Mouse (Mus musculus) embryo, embryonic 11 days (tissue): ENCODE measurements around the gene Hoxa5.

Source experiments
- DNase-seq: peaks from one replicate; pipeline ENCODE4 v3.0.0-alpha.2; 2015

Hoxa5 gene

DNA sequence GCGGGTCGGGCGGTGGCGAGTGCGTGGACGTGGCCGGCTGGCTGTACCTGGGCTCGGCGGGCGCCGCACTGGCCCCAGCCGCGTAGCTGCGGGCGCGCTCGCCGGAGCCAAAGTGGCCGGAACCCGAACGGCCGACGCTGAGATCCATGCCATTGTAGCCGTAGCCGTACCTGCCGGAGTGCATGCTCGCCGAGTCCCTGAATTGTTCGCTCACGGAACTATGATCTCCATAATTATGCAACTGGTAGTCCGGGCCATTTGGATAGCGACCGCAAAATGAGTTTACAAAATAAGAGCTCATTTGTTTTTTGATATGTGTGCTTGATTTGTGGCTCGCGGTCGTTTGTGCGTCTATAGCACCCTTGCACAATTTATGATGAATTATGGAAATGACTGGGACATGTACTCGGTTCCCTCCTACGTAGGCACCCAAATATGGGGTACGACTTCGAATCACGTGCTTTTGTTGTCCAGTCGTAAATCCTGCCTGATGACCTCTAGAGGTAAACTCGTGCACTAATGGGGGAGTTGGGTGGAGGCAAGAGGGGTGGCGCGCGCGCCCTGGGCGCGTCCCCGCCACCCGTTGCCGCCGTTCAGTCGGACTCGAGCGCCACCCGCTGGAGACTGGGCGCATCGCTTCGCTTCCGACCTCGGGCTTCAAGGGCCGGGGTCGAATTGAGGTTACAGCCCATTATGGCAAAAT is at the start of gene Hoxa5:
Hoxa5 (minus strand) TSS at position 538 of the 703 bp plus-strand sequence.
- DNase-seq = peak; percentile 92

DNA sequence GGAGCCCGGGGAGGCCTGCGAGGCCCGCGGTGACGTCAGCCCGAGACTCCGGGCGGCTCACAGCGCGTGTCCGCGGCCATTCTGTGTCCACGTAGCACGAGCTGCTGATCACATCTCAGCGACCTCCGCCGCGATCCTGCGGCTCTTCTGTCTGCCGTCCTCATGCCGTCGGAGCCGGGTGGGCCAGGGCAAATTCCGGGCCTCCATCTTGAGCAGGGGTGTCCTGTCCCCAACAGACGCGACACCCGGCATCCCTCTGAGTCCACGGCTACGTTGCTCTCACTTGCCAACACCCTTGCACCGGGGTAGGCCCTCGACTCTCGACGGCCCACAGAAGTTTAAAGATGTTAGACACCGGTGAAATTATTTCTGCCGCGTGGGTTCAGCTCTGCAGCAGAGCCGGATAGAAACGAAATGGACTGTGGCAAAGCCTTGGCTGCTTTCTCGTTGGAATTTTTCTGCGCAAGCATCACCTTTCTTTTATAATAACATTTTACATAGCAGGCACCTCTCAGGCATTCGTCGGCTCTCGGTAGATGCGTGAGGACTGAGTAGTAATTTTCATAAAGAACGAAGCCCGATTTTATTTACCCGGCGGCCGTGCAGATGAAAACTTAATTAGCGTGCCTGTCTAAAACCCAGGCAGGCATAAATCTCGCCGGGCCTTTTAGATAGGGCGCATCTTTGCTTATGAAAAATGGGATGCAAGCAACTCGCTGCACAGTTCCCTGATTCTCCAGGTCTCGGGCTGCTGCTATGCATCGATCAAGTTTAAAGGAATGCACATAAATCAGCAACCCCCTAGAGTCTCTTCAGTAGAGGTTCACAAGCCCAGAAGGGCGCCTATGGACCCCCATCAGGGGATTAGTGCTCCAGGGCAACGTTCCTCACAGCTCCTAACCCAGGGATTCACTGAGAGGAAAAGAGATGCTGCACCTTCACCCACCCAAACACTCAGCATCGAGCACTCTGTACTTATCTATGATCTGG is 49.4 kb upstream of the Hoxa5 start:
- DNase-seq = no peak

DNA sequence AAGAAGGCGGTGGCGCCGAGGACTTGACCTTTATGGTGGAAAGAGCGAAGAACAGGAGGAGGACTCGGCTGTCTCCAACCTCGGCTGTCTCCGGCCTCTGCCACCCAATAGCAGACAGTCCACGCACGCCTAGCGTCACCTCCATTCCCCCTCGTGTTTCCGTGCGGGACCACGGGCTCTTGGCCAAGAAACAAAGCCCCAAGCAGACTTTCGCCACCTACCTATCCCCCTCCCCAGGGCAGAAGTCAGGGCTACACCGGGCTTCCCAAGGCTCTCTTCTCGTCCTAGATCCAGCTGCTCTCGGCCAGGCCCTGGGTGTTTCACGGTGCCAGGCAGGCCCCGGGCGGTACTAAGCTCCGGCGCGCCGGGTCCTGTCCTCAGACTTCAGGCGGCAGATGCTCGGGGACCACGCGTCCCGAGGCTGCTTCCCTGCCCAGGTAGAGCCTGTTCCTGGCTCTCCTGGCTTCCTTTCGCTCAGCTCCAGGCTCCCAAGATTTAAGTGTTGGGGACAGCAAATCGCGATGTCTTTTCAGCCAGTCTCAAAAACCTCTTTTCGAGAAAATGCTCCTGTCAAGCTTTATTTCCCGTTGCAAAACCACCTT is 48.5 kb upstream of the Hoxa5 start:
- DNase-seq = no peak

DNA sequence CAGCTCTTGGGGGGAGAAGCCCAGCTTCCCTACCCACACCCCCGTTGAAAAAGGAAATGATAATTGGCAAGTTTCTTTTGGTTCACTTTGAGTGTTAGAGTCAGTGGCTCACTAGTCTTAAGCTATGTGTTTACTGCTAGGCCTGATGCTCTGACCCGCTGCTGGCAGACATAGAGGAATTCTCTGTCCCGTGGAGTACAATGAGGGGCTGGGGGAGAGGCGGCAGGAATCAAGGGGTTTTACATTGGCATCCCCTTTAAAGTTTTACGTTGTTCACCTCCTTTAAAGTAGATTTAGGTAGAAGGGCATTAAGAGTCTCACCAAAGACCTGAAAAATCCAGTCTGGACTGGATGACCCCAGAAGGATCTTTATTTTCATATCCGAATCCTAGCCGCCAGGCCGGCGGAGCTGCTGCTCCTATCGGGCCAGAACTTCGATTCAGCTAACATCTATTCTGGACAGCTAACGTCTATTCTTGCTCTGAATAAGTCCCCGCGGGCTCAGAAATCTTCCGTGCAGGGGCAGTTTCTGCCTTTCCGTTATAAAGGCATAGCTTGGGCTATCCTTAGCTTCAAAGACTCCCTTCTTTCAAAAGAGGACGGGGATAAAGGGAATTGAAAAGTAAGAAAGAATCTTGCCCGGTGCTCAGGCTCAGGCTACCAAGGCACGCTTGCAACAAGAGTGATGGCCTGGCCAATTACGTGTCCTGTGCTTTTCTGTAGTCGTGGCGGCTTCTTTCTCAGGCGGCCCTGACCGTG is 47.8 kb upstream of the Hoxa5 start:
- DNase-seq = no peak

DNA sequence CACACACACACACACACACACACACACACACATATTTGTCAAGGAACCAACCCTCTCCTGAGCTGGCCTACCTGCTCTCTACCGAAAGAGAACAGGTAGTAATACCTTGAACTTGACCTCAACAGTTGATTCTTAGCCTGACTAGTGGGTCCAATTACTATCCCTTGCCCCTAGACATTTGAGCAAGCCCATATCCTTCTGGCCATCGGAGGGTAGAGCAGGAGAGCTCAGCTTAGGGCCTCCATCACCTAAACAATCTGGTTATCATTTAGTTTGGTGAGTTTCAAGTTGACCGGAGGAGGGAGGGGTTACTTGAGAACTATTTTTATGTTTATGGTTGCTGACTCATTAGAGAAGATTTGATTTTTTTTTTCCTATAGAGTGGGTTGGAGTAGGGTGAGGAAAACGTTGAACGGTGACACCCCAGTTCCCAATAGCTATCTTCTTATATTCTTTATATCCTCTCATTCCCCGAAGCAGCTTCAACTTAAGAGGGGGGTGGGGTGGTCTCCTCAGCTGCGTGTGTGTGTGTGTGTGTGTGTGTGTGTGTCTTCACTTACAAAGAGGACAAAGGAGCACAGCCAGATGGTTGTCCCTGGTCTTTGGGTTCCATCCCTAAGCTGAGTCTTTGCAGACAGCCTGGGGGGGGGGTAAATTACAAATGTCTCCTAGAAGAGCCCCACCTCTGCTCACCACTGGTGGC is 46.9 kb upstream of the Hoxa5 start:
- DNase-seq = no peak

DNA sequence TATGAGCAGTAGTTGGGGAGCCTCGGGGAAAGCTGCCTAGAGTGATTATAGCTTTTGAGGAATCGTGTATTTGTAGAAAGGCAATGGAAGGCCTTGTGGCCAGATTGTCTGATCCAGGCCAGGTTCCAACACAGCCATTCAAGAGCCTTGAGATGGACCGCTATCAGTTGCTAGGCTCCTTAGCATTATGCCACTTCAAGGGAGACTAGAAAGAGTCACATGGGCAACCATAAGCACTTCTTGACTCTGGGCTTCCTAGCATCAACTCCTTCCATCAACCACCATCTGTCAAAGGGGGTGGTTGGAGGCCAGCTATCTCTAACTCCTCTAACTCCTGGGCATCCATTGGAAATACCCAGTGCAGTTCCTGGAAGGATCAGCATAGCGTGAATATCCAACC is 45.4 kb upstream of the Hoxa5 start:
- DNase-seq = no peak

DNA sequence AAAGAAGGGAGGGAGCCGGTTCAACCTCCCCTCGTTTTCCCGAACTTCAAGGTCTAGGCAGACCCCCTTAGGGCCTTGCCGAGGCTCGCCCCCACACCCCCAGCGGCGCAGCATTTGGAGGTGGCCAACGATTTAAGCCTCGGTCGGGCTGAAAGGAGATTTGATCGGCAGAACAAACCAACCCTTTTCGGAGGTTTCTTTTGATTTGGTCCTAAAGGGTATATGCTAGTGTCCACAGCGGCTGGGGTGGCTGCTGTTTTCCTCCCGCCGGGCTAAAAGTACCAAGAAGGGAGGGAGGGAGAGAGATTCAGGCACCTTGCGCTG is 45.0 kb upstream of the Hoxa5 start:
- DNase-seq = no peak

DNA sequence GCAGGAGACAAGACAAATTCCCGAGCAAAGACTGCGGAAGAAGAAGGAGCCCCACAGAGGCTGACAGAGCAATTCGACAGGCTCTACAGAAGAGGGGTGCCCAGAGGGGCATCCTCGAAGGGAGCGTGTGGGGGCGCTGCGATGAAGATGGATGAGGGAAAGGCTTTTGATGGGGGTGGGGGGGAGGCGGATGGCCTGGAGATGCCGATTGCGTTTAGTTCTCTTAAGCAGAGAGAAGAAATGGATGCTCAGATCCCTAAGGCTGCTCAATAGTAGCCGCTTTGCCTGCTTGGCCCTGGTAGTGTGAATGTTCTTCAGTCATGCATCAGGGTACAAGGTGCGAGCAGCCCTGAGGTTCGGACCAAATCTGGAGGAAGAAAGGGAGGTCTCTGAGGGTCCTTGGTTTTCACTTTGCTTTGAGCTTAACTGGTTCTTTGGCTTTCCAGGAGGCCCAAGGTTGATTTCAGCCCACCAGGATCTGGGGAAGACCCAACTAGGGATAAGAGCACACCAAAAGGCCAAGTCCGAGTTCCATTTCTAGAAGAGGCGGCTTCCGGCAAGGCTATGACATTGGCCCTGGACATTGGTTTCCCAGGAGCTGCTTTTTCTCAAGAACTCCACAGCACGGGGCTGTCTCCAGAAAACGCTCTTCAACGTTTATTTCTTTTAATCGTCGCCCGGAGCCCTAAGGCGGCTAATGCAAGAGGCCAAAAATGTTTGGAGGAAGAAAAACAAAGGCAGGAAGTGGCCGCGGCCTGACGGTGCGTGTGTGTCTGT is 44.4 kb upstream of the Hoxa5 start:
- no peak for DNase-seq

DNA sequence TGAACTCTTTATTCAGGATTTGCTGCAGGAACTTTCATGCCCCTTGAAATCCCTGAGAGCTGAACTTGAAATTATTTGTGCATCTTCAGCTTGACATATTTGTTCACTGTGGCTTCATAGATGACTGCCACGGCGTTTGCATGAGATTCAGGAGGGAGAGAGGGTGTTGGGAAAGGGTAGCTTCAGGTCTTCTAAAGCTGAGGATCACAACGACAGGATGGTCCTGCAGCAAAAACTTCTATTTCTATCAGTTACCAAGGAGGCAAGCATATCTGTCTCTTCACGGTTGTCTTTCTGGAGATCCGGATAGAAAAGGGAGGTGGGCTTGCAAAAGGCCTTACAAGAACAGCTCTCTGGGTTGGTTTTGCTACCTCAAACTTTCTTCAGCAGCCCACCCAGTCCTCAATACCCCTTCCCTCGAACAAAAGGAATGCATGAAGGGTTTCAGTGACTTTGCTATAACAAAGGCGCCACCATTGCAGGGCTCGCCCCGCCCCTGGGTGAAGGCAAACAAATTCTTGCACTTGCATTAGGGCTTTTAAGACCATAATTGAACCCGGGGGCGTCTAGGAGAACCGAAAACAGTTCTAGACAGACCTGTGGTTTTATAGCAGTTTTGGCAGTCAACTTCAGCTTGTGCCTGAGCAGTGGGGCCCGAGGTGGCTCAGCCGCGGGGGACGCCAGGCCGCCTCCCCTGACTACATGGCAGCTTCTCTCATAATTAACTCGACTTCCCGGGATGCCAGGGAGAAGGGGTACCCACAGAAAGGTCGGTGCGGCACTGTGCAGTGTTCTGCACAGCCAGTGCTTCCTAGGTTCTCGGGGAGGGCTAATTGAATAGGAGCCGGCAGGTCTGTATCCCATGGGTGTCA is 43.6 kb upstream of the Hoxa5 start:
- no peak for DNase-seq

DNA sequence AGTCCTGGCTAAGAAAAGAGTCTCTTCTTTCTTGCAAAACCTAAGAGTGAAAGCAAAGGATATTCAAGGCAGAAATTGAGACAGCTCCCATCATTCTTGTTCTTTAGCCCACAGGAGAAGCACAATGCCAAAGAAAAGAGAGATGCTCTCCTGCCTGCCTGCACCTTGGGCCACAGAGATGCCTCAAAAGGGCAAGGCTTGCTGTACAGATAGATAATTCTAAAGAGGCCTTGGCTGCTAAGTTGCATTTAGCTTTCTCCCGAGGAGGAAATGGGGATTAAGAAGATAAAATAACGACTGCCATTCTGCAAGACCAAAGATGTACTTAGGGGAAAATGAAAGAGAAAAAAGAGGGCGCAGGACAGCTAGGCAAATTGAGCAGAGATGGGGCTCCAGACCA is 42.5 kb upstream of the Hoxa5 start:
- DNase-seq = no peak

DNA sequence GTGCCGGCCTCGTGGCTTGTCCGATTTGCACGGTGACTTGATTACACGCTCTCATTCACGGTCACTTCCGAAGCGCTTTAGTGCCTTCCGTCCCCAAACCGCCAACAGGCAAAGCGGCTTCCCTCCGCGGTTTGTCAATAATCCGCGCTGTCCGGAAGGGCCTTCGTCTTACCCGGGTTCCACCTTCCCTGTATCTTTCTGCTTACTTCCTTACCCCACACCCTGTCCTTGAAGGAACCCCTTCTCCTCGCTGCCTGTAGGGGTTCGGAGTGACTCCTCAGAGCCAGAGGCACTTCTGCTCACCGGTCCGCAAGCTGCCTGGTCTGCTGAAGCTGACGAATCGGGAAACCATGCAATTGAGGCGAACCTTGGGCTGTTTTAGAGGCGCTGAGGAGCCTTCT is 42.0 kb upstream of the Hoxa5 start:
- DNase-seq = no peak

DNA sequence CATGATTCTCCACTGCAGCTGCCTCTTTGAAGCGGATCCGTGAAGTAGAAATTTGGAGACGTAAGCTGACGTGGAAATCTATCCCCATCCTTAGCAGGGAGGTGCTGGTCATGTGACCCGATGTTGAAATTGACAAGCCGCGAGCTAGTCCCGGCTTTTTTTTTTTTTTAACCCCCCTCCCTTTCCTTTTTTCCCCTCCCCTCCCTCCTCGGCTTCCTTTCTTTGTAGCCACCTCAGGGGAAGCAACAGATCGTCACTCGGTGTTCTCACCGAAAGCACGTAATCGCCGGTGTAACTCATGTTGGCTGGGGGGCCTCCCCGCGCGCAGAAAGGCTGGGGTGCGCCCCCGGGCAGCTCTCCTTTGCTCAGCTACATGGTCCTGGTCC is 41.4 kb upstream of the Hoxa5 start, which contains the start of gene Hoxa11:
Hoxa11 (minus strand) TSS at position 54 of the 386 bp plus-strand sequence.
- no peak for DNase-seq

DNA sequence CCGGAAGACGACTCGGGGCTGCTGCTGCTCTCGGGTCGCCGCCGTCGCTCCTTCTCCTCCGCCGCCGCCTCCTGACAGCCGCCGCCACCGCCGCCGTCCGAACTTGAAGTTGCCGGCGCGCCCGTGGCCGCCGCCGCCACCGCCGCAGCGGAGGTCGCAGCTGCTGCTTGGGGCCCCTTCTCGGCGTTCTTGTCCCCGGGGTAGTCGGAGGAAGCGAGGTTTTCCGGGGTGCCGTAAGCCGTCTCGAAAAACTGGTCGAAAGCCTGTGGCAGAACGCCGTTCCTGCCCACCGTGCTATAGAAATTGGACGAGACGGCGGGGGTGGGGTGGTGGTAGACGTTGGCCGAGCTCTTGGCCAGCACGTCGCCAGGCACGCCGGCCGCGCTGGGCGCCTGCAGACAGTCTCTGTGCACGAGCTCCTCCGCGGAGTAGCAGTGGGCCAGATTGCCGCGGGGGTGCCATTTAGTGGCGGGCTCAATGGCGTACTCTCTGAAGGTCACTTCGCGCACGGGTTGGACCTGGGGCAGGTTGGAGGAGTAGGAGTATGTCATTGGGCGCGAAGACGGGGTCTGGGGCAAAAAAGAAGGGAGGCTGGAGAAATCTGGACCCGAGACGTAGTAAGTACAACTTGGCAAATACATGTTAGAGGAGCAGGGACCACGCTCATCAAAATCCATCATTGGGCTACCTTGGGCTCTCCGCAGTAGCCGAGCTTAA is 40.8 kb upstream of the Hoxa5 start:
- no peak for DNase-seq

DNA sequence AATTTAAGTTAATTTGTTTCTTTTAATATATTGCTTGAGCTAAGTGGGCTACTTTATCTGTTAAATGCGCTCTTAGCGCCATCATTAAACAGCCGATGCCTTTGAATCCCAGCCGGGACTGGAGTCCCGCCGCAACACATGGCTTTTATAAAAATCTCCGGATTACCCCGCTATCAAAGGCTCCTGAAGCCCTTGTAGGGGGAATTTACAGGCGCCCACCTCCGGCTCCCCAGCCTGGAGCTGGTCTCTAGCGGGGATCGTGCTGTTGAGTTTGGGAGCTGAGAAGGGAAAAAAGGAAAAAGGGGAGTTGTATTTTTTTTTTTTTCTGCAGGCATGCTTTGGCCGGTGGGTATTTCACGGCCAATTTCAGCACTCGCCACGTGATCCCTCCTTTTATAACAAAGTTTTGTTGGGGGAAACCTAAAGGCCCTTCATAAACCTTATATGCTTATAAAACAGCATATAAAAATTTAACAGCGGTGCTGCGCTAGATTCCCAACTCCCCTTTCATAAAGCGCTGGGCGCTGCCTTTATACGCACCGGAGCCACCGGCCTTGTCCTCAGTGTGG is 40.2 kb upstream of the Hoxa5 start:
- DNase-seq = no peak

DNA sequence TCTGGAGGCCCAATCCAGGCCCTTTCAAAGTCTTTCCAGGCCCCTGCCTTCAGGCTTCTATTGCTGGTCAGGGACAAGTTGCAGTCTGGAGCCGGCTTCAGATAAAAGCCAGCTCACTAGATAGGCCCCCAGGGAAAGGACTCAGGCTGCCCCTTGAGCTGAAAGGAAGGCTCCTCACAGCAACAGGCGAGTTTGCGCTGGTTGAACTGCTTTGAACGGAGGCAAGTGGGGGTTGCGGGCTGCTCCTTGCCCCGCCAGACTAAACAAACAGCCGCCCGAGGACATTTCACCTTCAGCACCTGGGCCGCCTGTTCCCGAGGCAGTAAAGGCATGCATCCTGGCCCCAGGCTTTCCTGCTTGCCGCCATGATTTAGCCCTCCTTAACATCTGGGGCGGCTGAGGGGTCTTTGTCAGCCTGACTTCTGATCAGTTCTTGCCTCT is 39.3 kb upstream of the Hoxa5 start:
- no peak for DNase-seq

DNA sequence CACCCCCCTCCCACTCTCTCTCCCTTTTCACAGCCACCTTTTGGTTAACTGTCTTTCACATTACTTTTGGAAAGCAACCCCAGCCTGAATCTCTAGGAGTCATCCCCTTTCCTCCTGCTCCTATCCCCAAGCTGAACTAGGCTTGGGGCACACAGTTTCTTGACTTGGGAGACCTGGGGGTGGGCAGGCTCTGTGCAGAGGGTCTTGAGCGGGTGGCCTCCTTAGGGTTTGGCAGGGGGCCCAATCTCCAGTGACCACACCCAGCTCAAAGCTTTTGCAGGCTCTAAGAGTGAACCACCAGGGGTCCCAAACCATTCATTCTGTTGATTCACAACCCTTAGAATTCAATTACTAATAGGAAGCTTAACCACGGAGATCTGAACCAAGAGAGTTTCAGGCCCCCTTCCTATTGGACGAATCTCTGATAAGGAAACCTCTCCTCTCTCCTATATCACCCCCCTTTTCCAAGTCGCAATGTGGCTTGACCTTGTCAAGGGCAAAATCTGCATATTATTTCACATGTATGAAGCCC is 38.5 kb upstream of the Hoxa5 start:
- DNase-seq = no peak

DNA sequence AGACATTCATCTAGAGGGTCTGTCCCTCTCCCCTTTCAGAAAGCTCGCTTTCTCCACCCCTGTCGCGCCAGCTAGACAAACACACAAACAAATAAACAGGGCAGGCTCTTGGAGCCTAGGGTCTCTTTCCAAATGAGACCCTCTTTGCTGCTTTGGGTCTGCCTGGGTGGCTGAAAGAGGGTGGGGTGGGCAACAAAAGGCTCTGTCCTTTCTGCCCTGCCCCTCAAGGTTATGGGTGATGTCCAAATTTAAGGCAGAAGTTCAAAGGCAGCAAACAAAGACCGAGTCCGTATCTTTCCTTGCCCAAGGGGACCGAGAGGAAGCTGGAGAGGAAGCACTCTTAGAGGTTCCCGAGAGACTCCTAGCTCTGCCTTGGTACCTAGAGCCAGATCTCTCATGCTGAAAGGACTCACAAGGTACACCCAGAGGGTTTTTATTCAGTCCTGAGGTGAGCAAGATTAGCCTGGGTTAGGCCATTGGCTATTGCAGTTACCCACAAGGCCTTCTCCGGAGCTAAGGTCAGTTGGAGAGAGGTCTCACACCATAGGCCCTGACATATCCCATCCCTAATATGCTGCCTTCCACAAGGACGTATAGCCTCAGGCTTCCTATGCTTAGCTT is 36.7 kb upstream of the Hoxa5 start:
- no peak for DNase-seq

DNA sequence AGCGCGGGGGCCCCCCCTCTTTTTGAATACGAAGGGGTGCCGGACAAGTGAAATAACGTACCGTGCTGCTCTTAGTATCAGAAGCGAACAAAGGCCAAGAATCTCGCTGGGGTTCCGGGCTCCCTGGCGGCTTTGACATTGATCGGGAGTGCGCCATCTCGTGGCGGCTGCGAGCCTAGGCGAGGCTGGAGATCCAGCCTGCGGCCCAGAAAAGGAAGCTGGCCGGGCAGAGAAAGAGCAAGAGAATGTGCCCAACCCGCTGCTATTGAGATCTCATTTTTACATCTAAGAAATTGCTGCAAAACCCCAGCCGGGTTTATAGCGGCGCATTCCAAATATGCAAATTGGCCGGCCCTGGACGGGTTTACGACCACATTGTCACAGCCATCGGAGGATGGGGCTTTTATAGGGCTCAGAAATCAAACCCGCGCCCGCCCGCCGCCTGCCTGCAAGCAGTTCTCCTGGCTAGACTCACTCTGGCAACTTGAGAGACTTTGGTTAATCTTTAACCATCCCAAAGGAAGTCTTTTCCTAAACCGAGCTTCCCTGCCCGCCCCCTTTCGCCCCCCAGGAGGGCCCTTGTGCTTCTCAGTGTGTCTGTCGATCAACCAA is 36.1 kb upstream of the Hoxa5 start, which contains the start of gene Hoxa10:
Hoxa10 (minus strand) TSS at position 466 of the 612 bp plus-strand sequence.
- peak; percentile 95 for DNase-seq
